Mouse (Mus musculus): ENCODE measurements at regions not wholly inside any gene's neighbourhood (a gene's known extent, or its start where the extent isn't known, plus 50 kb on each side); places are given as distances from the start of the nearest gene placed in this dataset.

DNA sequence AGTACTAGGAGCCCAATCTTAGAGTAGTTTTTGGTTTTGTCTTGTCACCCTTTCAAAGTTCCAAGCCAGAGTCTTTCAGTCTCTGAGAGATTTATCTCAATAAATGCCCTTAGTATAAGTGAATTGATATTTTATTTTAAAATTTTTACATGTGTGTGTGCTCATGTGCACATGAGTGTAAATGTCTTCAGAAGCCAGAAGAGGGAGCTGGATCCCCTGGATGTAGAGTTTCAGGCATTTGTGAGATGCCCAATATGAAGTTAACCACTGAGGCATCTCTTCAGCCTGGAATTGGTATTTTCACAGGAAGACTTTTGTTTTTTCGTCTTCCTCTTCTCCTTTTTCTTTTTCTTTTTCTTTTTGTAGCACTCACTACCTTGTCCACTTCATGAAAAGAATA is 262.3 kb upstream of the Eif4g2 start:
- TF ChIP-seq CTCF (conservative IDR thresholded peaks at IDR 0.05; ENCODE audit: low read length) (0 out of 2 replicates have a peak, but pooled peaks have one; percentile 4), POU5F1 (IDR thresholded peaks at IDR 0.05; ENCODE audit: borderline replicate concordance, low read length) (no peak), NANOG (IDR thresholded peaks at IDR 0.05; ENCODE audit: borderline replicate concordance, low read length) (no peak)

Data from E14TG2a.4 (cell line).